Mouse (Mus musculus) layer of hippocampus, adult 9-10 months (tissue): Measurements from ENCODE around the gene Nt5dc1.
"Not testable (repeated sequence)": the region's sequence is repeated elsewhere in the genome, so short reads cannot be mapped to it uniquely, and the experiment has no call there.

Source experiments
- DNase-seq: peaks from one replicate; pipeline ENCODE4 v3.0.0; 2022; ENCODE audit warnings: low spot score

The Nt5dc1 gene

DNA sequence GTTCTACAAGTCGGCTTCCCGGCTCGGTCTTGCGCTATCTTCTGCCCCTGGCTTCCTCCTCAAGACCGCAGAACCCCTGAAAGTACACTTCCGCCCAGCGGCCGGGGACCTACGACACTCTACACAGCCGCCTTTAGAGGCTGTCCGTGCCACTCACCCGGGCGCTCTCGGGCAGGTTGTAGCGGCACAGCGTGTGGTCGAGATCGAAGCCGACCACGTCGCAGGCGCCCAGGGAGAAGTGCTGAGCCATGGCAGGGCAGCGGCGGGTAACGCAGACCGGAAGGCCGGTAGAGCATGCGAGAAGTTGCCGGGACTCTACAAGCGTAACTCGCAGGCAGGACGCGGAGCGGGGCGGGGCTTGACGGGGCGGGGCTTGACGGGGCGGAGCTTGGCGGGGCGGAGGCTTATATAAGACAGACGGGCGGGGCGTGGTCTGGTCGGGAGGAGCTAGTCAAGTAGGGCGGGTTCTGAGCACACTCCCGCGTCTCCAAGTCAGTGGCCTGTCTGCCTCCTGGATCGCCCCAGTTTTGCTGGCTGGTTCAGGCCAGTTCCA is at the start of gene Nt5dc1:
TSS of gene Nt5dc1 (minus strand) at position 349 of the 553 bp plus-strand sequence.
- peak; percentile 72 for DNase-seq

GRCm38 (mm10) chr10:34464321-34464720 is 46.0 kb upstream of the Nt5dc1 start:
- no peak for DNase-seq

- DNase-seq: no peak
Observed at GRCm38 (mm10) chr10:34461451-34461850, 43.1 kb upstream of the Nt5dc1 start.

GRCm38 (mm10) chr10:34449469-34449868 is 31.1 kb upstream of the Nt5dc1 start:
- no peak for DNase-seq

- DNase-seq: not testable (repeated sequence)
Observed at GRCm38 (mm10) chr10:34434191-34434590, 15.8 kb upstream of the Nt5dc1 start.

DNA sequence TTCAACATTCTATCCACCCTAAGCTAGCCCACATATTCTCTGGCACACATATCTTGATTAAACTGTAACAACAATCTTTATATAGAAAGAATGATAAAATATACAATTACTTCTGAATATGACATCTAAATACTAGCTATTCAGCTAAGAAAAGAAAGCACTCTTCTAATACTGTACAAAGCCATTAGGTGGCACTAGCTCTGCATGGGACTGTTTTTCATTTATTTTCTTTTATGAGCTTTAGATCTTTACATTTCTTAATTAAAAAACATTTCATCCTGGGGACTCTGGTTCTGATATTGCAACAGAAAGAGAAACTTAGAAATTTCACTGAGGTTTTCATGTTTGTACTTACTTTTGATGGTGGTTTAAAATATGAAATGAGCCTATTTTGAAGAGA is 13.4 kb upstream of the Nt5dc1 start:
- DNase-seq: no peak

- not testable (repeated sequence) for DNase-seq
Observed at GRCm38 (mm10) chr10:34418794-34419193, 442 bp upstream of the Nt5dc1 start.

DNA sequence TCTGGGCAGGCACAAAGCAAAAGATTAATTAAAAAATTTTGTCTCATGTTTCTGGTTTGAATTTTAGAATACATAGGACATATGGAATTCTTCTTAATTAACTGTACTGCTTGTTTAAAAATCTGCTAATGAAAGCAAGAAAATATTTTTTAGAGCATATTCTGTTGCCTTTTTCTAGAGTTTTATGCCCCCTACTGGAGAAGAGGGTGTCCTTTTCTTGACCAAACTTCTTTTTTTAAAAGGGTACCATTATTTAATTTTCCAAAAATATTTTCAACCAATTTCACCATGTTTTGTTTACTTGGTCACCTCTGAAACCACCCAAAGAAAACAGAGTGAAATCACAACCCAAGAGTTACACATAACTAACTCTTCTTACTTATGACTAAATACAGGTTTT is 19.1 kb downstream of the Nt5dc1 start:
- DNase-seq: no peak

DNA sequence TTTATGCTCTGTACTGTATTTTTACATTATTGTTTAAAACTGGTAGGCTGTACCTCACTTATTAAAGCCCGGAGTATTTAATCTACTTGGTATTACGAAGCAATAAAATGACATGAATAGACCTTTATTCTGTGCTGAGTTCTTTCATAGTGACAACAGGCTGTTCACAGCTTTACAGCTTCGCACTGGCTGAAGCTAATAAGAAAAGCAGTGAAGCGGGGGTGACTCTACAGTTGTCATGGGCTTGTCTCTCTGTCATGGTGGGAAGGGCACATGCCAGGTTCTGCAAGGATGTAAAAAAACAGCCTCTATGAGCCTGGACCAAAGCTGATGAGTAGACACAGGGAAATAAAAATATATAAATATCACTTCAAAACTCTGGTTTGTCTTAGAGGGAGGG is 21.4 kb downstream of the Nt5dc1 start:
- no peak for DNase-seq

- no peak for DNase-seq
Observed at GRCm38 (mm10) chr10:34389681-34390080, 28.7 kb downstream of the Nt5dc1 start, which contains the start of gene Col10a1. TSS of gene Col10a1 (plus strand) at chr10:34389981.

DNA sequence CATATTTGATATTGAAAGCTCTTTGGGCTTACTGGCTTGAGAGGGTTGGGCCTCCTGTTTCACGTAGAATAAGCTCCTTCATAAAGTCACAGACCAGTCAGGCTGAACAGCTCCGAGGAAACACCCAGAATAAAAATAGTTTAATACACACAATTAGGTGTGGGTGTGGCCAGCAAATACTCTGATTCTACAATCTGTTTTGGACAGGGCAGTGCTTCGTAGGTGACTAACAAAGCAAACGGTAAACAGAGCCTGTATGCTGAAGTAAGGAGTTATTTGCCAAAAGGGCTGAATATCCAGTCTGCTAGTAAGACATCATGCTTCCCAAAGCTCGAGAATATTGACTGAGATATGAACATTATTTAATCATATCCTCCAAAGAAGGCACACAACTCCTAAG is 32.7 kb downstream of the Nt5dc1 start:
- no peak for DNase-seq

GRCm38 (mm10) chr10:34373332-34373731 is 45.0 kb downstream of the Nt5dc1 start:
- no peak for DNase-seq

- DNase-seq: peak; percentile 4
Observed at GRCm38 (mm10) chr10:34368138-34368537, 50.2 kb downstream of the Nt5dc1 start.

- no peak for DNase-seq
Observed at GRCm38 (mm10) chr10:34363756-34364155, 54.6 kb downstream of the Nt5dc1 start.

GRCm38 (mm10) chr10:34358263-34358662 is 60.1 kb downstream of the Nt5dc1 start:
- DNase-seq: no peak

DNA sequence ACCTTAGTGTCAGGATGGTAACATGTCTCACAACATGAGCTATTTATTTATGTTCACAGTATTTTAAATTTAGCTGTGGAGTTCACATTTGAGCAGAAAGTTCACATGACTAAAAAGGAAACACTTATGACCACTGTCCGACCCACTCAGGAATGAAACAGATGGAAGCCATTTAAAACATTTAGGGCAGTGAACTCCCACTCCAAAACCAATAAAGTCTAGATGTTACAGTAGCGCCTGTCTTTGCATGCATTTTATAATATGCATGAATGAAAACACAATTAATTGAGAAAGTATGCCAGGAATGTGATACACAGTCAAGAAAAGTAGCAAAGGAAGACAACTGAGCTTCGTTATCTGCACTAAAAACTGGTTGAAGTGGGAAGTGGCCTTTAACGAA is 66.2 kb downstream of the Nt5dc1 start:
- DNase-seq: no peak

- no peak for DNase-seq
Observed at GRCm38 (mm10) chr10:34341886-34342285, 76.5 kb downstream of the Nt5dc1 start.

- DNase-seq: no peak
Observed at GRCm38 (mm10) chr10:34341014-34341413, 77.3 kb downstream of the Nt5dc1 start.

DNA sequence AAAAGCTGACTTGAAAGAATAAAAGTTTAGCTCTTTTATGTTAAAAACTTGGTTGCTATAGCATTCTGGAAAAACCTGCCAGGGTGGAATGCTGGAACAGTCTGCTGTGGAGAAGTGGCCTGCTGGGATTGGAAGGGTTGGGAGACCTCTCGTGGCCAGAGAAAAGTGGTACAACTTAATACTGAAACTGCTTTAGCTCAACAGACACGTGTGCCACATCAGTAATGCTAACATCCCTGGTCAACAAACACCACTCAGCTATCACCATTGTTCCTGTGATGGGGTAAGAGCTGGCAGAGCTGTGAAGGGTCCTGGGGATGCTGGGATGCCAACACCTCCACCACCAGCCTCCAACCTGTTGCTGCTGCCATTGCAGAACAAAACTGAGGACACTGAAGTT is 90.0 kb downstream of the Nt5dc1 start:
- DNase-seq: no peak

DNA sequence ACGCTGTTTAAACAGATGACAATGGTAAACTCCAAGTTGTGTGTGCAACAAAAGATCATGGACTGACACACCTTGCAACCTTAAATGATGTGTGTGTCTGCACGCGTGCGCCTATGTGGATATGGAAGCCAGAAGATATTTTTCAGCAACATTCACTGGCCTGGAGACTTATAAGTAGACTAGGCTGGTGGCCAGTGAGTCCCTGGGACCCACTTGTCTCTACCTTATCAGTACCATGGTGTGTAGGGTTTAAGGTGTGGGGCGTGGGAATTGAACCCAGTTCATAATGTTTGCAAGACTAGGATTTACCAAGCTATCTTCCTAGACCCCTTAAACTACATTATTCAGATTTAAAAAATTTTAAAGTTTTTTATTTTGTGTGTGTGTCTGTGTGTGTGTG is 91.2 kb downstream of the Nt5dc1 start:
- no peak for DNase-seq

DNA sequence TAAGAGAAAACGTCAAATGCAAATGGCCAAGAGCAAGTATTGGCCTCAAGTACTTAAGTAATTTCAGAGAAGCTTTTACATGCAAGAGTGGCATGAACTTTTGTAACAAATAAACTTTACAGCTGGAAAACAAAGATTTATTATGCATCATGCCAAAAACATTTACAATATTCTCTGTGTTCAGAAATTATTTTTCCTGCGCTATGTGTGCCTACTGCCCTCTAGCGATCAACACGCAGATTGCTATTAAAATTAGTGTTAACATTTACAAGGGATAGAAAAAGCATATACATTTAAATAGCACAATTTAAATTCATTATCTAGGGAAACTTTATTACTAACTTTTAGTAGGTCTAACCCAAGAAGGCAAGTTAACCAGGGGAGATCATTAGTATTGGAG is 91.7 kb downstream of the Nt5dc1 start:
- DNase-seq: no peak

DNA sequence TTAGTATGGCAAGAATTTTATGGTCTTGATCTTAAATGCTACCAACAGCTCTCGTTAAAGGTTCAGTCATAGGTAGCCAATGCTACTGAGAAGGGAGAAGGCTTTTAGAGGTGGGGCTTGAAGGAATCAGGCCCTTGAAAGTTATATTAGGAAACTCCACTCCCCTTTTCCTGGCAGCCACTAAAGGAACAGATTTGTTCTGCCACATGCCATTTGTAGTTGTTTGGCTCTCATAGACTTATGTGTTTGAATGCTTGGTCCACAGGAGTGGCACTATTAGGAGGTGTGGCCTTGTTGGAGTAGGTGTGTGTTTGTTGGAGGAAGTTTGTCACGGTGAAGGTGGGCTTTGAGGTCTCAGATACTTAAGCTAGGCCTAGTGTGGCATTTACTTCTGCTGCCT is 97.5 kb downstream of the Nt5dc1 start:
- DNase-seq: no peak

DNA sequence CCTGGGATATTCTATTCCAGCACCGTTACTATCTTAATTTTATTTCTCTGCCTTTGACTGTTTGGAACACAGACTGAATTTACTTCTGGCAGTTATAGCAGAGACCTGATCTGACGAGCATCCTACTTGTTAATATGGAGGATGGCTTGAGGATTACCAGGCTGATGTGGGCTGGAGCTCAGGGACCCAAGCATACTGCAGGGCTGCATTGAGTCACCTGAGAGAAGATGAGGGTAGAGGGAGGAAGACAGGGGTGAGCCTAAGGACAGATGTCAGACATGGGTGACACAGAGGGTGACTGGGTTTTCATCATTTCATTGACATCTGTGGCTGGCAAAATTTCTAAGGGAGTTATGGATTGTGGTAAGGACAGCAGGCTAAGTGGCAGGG is 101.1 kb downstream of the Nt5dc1 start:
- DNase-seq: no peak

DNA sequence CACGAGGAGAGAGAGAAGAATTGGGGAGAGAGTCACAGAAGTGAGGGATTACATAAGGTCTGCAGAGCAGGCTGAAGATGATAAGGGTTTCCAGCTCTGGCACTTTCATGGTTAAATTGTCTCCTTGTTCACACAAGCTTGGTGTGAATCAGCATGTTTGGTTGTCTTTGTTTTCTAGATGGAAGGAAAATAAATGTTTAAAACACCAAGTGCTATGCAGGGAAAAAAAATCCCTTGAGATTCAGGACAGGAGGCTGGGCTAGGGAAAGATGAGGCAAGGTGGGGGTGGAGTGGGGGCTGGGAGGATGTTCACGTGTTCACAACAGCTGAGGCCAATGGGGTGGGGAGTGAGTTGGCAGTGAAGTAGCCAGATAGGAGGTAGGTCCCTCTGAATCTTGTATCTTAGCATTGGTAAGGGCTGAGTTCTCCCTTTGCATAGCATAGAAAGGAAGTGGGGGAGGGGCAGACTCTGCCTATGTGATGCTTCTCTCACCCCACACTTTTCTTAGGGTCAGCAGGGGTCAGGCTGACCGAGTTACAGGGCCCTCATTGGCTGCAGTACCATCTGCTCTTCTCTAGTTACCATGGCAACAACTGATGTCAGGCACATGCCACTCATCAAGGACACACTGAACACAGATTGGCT is 101.7 kb downstream of the Nt5dc1 start:
- peak; percentile 78 for DNase-seq
